11 mouse cellular contexts compared by ENCODE assay signal in the genomic region with DNA sequence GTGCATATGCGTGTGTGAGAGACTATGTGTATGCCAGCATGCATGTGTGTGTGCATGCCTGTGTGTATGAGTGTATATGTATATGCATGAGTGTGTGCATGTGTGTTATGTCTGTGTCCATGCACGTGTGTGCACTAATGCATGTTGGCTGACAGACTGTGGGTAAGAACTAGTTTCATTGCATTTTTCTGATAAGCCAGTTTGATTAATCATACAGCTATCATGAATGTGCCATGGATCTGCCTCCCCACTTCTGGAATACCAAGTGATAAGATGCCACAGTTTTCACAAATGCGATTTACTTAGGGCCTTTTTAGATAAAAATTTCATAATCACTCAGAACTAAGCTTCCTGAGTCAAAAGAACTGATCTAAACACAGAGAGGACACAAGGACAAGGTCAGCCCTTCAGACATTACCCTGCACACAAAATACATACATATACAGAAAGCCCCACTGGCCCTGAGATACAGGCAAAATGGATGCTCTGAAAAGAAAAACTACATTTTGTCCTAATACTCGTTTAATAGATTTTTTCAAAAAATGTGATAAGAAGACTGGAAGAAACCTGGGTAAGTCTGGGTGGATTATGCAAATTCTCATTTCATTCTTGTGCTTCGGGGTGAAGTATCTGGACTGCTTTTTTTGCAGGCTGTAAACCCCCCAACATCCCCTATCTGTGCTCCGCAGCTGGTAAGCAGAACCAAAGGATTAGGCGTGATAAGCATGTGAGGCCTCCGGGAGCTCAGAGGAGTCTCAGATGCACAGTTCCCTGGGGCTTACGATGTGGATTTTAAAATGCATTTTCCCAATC.
DNase-seq lines count a peak whose midpoint lies in the region; ATAC-seq lines count a peak whose summit lies in the region.
"Had no signal": no experiment of that assay in that cellular context is flagged by ENCODE, and none has a peak within 500 bp of the region (broad histone marks: within the 10 kb centered on the region; RNA-seq: fewer than 3 reads in every experiment).

No protein-coding gene starts in this region.

- H3K4me1 ChIP-seq in hindbrain, embryonic 12.5 days = peaks cover 26% of the 10 kb centered on the region

- peak overlapping the region; percentile 81 for H3K27ac ChIP-seq in hindbrain, embryonic 12.5 days

- no peaks in the 10 kb centered on the region for H3K36me3 ChIP-seq in hindbrain, embryonic 12.5 days

- no peak overlapping the region for H3K4me3 ChIP-seq in hindbrain, embryonic 12.5 days

- no peak for ATAC-seq in hindbrain, embryonic 12.5 days (ENCODE audit: low FRiP score)
- ATAC-seq in megakaryocyte progenitor cell, adult 5-6 weeks (replicated peaks; ENCODE audit: poor library complexity) = peak; percentile 94
- ATAC-seq: Patski had no signal

- no peaks in the 10 kb centered on the region for H3K9me3 ChIP-seq in hindbrain, embryonic 12.5 days (replicated peaks)

- no peak overlapping the region for H3K9ac ChIP-seq in hindbrain, embryonic 12.5 days

- H3K27me3 ChIP-seq in hindbrain, embryonic 12.5 days = no peaks in the 10 kb centered on the region
- H3K27me3 ChIP-seq: Patski had no signal

- 62% methylated on average over 9 of the region's 9 CpGs for WGBS in hindbrain, embryonic 12.5 days

- no peak overlapping the region for H3K4me2 ChIP-seq in hindbrain, embryonic 12.5 days (replicated peaks)

- DNase-seq in embryo, embryonic 11 days = peak; percentile 28
- no peak for DNase-seq in embryo, embryonic 9.5 days (ENCODE audit: extremely low spot score)
- peak; percentile 91 for DNase-seq in MEL-GATA-1-ER (ENCODE audit: extremely low read depth, low read depth)
- DNase-seq in layer of hippocampus, adult 9-11 months = no peak
- no peak for DNase-seq in lung, postnatal 4 days
- no peak for DNase-seq in right cerebral cortex, postnatal 36 days (ENCODE audit: low spot score in 2 of 2)
- DNase-seq: kidney, adult 2 months; right cerebral cortex, postnatal 25 days had no signal

Comparison
In these comparisons a context has a peak if more than half of its experiments do, and no peak if none do; other contexts are left out.
1. DNase-seq: peak in embryo, embryonic 11 days (single experiment) and MEL-GATA-1-ER (single experiment); none in embryo, embryonic 9.5 days (single experiment), layer of hippocampus, adult 9-11 months (single experiment), lung, postnatal 4 days (0 of 2) and right cerebral cortex, postnatal 36 days (0 of 2).